Mouse (Mus musculus): ENCODE measurements around the gene Scube3.

The Scube3 gene

GRCm38 (mm10) chr17:28123627-28124026 is 18.3 kb upstream of the Scube3 start:
- Histone ChIP-seq H3K27me3 (ENCODE audit: insufficient read depth, low read length) (peaks cover 4% of the 10 kb centered on the region; the same call in 1 of the 2 replicates), H3K4me3 (replicated peaks; ENCODE audit: low read length) (no peak overlapping the region), H3K4me1 (replicated peaks; ENCODE audit: low read depth, low read length) (peaks cover 36% of the 10 kb centered on the region), H3K9me3 (ENCODE audit: low read length) (no peaks in the 10 kb centered on the region), H3K36me3 (ENCODE audit: insufficient read depth, low read length) (no peaks in the 10 kb centered on the region)
- TF ChIP-seq NANOG (IDR thresholded peaks at IDR 0.05; ENCODE audit: borderline replicate concordance, low read length): no peak
- no peak for TF ChIP-seq CTCF (conservative IDR thresholded peaks at IDR 0.05; ENCODE audit: low read length)
- TF ChIP-seq POU5F1 (IDR thresholded peaks at IDR 0.05; ENCODE audit: borderline replicate concordance, low read length): no peak

- no peak for TF ChIP-seq CTCF (conservative IDR thresholded peaks at IDR 0.05; ENCODE audit: low read length)
- TF ChIP-seq NANOG (IDR thresholded peaks at IDR 0.05; ENCODE audit: borderline replicate concordance, low read length): no peak
- no peak for TF ChIP-seq POU5F1 (IDR thresholded peaks at IDR 0.05; ENCODE audit: borderline replicate concordance, low read length)
- Histone ChIP-seq H3K27me3 (ENCODE audit: insufficient read depth, low read length) (peaks cover 4% of the 10 kb centered on the region; the same call in 1 of the 2 replicates), H3K4me3 (replicated peaks; ENCODE audit: low read length) (no peak overlapping the region), H3K36me3 (ENCODE audit: insufficient read depth, low read length) (no peaks in the 10 kb centered on the region), H3K9me3 (ENCODE audit: low read length) (no peaks in the 10 kb centered on the region), H3K4me1 (replicated peaks; ENCODE audit: low read depth, low read length) (peaks cover 43% of the 10 kb centered on the region)
Measured at GRCm38 (mm10) chr17:28124368-28124767, 17.6 kb upstream of the Scube3 start.

- TF ChIP-seq NANOG (IDR thresholded peaks at IDR 0.05; ENCODE audit: borderline replicate concordance, low read length) (no peak), CTCF (conservative IDR thresholded peaks at IDR 0.05; ENCODE audit: low read length) (no peak), POU5F1 (IDR thresholded peaks at IDR 0.05; ENCODE audit: borderline replicate concordance, low read length) (no peak)
- Histone ChIP-seq H3K4me1 (replicated peaks; ENCODE audit: low read depth, low read length) (peaks cover 69% of the 10 kb centered on the region), H3K4me3 (replicated peaks; ENCODE audit: low read length) (peak overlapping the region; percentile 18), H3K36me3 (ENCODE audit: insufficient read depth, low read length) (no peaks in the 10 kb centered on the region), H3K27me3 (ENCODE audit: insufficient read depth, low read length) (peaks cover 4% of the 10 kb centered on the region; the same call in 1 of the 2 replicates), H3K9me3 (ENCODE audit: low read length) (no peaks in the 10 kb centered on the region)
Measured at GRCm38 (mm10) chr17:28129796-28130195, 12.1 kb upstream of the Scube3 start.

GRCm38 (mm10) chr17:28130391-28131125 is 11.4 kb upstream of the Scube3 start:
- TF ChIP-seq NANOG (IDR thresholded peaks at IDR 0.05; ENCODE audit: borderline replicate concordance, low read length): no peak
- TF ChIP-seq CTCF (conservative IDR thresholded peaks at IDR 0.05; ENCODE audit: low read length): no peak
- no peak for TF ChIP-seq POU5F1 (IDR thresholded peaks at IDR 0.05; ENCODE audit: borderline replicate concordance, low read length)
- Histone ChIP-seq H3K36me3 (ENCODE audit: insufficient read depth, low read length) (no peaks in the 10 kb centered on the region), H3K4me3 (replicated peaks; ENCODE audit: low read length) (peak overlapping the region; percentile 18), H3K9me3 (ENCODE audit: low read length) (no peaks in the 10 kb centered on the region), H3K4me1 (replicated peaks; ENCODE audit: low read depth, low read length) (peaks cover 71% of the 10 kb centered on the region), H3K27me3 (ENCODE audit: insufficient read depth, low read length) (peaks cover 3% of the 10 kb centered on the region; the same call in 1 of the 2 replicates)

DNA sequence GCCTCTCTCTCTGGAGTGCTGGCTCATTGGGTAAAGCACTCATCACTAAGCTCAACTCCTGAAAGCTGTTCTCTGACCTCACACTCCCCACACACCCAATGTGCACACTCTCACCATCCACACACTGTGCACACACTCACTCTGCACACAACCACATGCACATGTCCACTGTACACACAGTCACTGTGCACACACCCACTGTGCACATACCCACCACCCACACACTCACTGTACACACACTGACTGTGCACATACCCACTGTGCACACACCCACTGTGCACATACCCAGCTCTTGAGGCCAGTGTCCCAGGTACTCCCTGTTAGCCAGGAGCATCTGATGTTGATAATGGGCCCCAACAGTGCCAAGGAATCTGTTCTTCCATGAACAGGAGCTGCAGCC is 10.8 kb upstream of the Scube3 start:
- H3K9me3 ChIP-seq (ENCODE audit: low read length): no peaks in the 10 kb centered on the region
- no peaks in the 10 kb centered on the region for H3K36me3 ChIP-seq (ENCODE audit: insufficient read depth, low read length)
- peaks cover 75% of the 10 kb centered on the region for H3K4me1 ChIP-seq (replicated peaks; ENCODE audit: low read depth, low read length)
- peak overlapping the region; percentile 18; the same call in 1 of the 2 replicates for H3K4me3 ChIP-seq (replicated peaks; ENCODE audit: low read length)
- H3K27me3 ChIP-seq (ENCODE audit: insufficient read depth, low read length): peaks cover 4% of the 10 kb centered on the region; the same call in 1 of the 2 replicates
- TF ChIP-seq NANOG (IDR thresholded peaks at IDR 0.05; ENCODE audit: borderline replicate concordance, low read length): no peak
- no peak for TF ChIP-seq POU5F1 (IDR thresholded peaks at IDR 0.05; ENCODE audit: borderline replicate concordance, low read length)
- no peak for TF ChIP-seq CTCF (conservative IDR thresholded peaks at IDR 0.05; ENCODE audit: low read length)

- H3K4me3 ChIP-seq (replicated peaks; ENCODE audit: low read length): 0 out of 2 replicates have a peak overlapping the region, but pooled peaks have one; percentile 1
- H3K36me3 ChIP-seq (ENCODE audit: insufficient read depth, low read length): no peaks in the 10 kb centered on the region
- peaks cover 81% of the 10 kb centered on the region for H3K4me1 ChIP-seq (replicated peaks; ENCODE audit: low read depth, low read length)
- TF ChIP-seq CTCF (conservative IDR thresholded peaks at IDR 0.05; ENCODE audit: low read length) (peak; percentile 97), NANOG (IDR thresholded peaks at IDR 0.05; ENCODE audit: borderline replicate concordance, low read length) (no peak)
- peaks cover 4% of the 10 kb centered on the region; the same call in 1 of the 2 replicates for H3K27me3 ChIP-seq (ENCODE audit: insufficient read depth, low read length)
- H3K9me3 ChIP-seq (ENCODE audit: low read length): no peaks in the 10 kb centered on the region
Measured at GRCm38 (mm10) chr17:28133193-28133592, 8.7 kb upstream of the Scube3 start.

DNA sequence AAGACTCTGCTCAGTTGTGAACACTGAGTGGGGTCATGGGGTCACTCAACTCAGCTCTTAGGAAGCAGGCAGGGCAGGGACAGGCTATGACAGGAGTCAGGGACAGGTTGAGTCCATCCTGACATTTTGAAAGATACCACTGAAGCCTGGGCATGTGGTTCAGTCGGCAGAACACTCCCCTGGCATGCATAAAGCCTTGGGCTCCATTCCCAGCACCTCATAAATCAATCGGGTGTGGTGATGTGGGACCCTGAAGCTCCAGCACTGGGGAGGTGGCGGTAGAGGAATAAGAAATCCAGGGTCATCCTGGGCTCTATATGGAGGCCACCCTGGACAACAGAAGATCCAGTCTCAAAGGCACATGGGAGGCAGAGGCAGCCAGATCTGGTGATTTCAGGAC is 6.4 kb upstream of the Scube3 start:
- H3K9me3 ChIP-seq (ENCODE audit: low read length): no peaks in the 10 kb centered on the region
- no peaks in the 10 kb centered on the region for H3K36me3 ChIP-seq (ENCODE audit: insufficient read depth, low read length)
- peaks cover 80% of the 10 kb centered on the region for H3K4me1 ChIP-seq (replicated peaks; ENCODE audit: low read depth, low read length)
- no peak overlapping the region for H3K4me3 ChIP-seq (replicated peaks; ENCODE audit: low read length)
- TF ChIP-seq NANOG (IDR thresholded peaks at IDR 0.05; ENCODE audit: borderline replicate concordance, low read length) (no peak), CTCF (conservative IDR thresholded peaks at IDR 0.05; ENCODE audit: low read length) (no peak), POU5F1 (IDR thresholded peaks at IDR 0.05; ENCODE audit: borderline replicate concordance, low read length) (no peak)
- peaks cover 23% of the 10 kb centered on the region for H3K27me3 ChIP-seq (ENCODE audit: insufficient read depth, low read length)

- Histone ChIP-seq H3K4me3 (replicated peaks; ENCODE audit: low read length) (no peak overlapping the region), H3K27me3 (ENCODE audit: insufficient read depth, low read length) (peaks cover 31% of the 10 kb centered on the region), H3K9me3 (ENCODE audit: low read length) (no peaks in the 10 kb centered on the region), H3K4me1 (replicated peaks; ENCODE audit: low read depth, low read length) (peaks cover 80% of the 10 kb centered on the region), H3K36me3 (ENCODE audit: insufficient read depth, low read length) (no peaks in the 10 kb centered on the region)
- TF ChIP-seq POU5F1 (IDR thresholded peaks at IDR 0.05; ENCODE audit: borderline replicate concordance, low read length): no peak
- TF ChIP-seq CTCF (conservative IDR thresholded peaks at IDR 0.05; ENCODE audit: low read length): no peak
- TF ChIP-seq NANOG (IDR thresholded peaks at IDR 0.05; ENCODE audit: borderline replicate concordance, low read length): no peak
Measured at GRCm38 (mm10) chr17:28136266-28136665, 5.7 kb upstream of the Scube3 start.

Measured in E14TG2a.4 (cell line).